Mouse (Mus musculus) B cell, adult 2 months (primary cell): ENCODE results near the gene Npas3.

Experiments
- DNase-seq, 2 experiments: peaks; one replicate each; pipeline ENCODE4 v3.0.0; 2022

Gene Npas3

GRCm38 (mm10) chr12:53295747-53296146 lies 47.3 kb downstream of the Npas3 start:
- DNase-seq = no peak

- DNase-seq = no peak
These were observed 49.7 kb downstream of the Npas3 start for GRCm38 (mm10) chr12:53297946-53298840.

- DNase-seq = no peak
These were observed 52.5 kb downstream of the Npas3 start for GRCm38 (mm10) chr12:53300964-53301363.

GRCm38 (mm10) chr12:53302129-53302528 lies 53.7 kb downstream of the Npas3 start:
- DNase-seq = no peak

DNA sequence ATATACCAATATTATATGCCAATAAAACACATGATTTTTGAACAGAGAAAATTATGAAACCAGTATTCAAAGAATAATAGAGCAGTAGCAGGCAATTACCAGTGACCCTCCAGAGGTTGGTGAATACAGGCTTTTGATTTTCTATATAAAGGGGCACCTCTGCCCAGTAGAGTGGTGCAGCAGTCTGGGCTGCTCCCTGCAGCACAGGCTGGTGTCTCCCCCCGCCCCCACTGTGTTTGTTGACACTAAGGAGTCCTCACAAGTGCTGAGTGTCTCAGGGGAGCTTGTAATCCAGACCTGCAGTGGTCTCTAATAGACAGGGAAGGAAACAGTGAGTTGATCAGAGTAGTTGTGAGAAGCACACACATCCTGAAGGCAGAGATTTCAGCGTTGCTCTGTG lies 68.2 kb downstream of the Npas3 start:
- DNase-seq = no peak

DNA sequence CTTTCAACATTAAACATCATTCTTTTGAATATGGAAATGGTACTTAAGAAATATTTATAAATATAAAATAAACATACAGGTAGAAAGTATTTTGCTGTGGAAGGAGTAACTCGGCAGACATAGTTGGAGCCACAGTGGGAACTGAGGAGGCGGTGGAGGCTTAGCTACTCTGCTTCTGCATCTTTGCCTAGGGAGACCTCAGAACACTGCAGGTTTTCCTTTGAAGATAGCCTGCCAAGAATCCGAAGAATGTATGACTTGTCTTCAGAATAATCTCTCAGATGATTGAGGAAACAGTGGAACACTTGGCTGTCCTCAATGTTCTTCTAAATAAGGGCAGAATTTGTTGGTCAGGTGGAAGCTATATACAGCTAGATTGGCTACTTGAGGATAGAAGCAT lies 69.3 kb downstream of the Npas3 start:
- DNase-seq = no peak

DNA sequence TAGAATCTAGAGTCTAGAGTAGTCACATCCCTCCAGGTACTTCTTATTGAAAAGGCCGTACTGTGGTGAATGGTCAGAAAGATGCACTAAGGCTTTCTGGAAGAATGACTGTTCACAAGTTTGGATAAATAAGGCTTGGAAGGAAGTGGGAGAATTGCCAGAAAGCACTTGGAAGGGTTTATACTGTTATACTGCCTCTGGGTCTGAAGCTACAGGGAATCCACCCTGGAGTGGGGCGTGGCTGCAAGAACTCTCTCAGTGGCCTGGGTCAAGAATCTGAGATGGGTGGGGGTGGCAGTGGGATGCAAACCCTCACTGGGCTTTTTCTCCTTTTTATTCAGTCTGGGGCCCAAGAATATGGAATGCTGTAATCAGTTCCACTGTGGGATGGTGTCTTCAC lies 72.0 kb downstream of the Npas3 start:
- no peak for DNase-seq

DNA sequence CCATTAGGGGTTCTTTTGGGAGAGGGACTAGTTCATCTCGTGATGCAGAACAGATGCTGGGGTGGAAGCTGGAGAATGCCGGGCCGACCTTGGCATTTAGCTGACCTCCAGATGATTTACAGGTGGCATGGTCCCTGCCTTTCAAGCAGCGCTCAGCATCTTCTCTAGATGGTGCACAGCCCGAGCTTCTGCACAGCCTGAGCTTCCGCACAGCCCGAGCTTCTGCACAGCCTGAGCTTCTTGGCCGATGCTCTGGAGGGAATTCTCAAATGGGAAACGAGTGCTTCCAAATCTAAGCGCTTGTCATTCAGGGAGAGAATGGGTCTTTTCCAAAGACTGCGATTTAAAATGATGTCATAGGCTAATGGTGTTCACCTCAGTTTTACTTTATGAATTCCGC lies 72.5 kb downstream of the Npas3 start:
- DNase-seq = no peak

GRCm38 (mm10) chr12:53321944-53322343 lies 73.5 kb downstream of the Npas3 start:
- DNase-seq = no peak

GRCm38 (mm10) chr12:53327653-53328188 lies 79.2 kb downstream of the Npas3 start:
- no peak for DNase-seq

- no peak for DNase-seq
These were observed 79.8 kb downstream of the Npas3 start for GRCm38 (mm10) chr12:53328257-53328736.

GRCm38 (mm10) chr12:53330141-53330540 lies 81.7 kb downstream of the Npas3 start:
- DNase-seq = no peak

- DNase-seq = no peak
These were observed 82.9 kb downstream of the Npas3 start for GRCm38 (mm10) chr12:53331391-53331790.

DNA sequence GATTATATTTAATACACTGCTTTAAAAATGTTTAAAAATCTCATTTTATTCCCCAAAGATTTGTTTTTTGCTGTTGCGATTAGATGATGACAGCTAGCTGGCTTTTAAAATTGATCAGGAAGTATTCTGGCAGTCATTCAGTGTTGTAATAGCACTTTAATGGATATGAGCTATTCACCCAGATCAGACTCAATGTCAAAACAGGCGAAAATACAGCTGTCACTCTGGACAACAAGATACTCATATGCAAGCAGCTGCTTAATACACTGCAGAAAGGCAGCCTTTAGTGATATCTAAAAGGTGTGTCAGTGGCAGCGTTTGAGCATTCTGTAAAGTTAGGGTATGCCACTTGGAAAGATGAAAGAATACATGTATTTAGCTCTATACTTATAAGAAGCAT lies 83.3 kb downstream of the Npas3 start:
- no peak for DNase-seq

GRCm38 (mm10) chr12:53333251-53333650 lies 84.8 kb downstream of the Npas3 start:
- no peak for DNase-seq

- DNase-seq = no peak
These were observed 90.0 kb downstream of the Npas3 start for GRCm38 (mm10) chr12:53338349-53338948.

DNA sequence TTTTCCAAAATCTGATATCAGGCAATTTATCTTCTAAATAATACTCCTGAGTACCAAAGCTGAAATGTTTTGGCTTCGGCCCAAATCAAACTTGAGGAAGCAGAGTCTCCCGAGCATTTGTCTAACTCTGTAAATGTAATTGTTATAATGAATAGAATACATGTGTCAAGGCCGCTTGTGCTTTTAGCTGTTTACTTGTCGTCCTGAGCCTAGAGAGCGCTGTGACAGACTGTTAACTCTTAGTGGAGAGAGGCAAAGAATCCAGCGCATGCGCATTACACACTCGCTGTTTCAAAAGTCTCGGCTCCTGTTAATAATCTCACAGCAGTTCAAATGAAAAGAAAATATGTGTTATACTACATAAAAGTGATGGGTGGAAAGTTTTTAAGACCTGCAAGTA lies 94.3 kb downstream of the Npas3 start:
- DNase-seq = no peak

- DNase-seq = no peak
These were observed 103.4 kb downstream of the Npas3 start for GRCm38 (mm10) chr12:53351860-53352259.

GRCm38 (mm10) chr12:53365751-53366150 lies 117.3 kb downstream of the Npas3 start:
- no peak for DNase-seq

DNA sequence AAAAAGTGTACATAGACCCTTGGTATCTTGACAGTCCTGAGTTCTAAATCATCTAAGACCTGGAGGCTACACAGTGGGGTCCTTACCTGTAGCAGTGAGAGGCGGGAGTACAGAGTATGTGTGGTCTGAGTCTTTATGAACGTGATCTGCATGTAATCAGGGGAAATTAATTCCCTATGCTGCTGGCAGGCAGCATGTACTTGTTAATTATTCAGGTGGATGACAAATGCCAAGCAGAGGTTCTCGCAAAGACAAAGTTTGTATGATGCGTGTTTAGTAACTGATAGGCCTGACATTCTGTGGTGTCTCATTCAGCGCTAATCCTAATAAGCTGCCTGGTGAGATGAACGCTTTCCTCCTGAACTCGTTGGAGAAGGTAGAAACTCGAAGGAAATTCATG lies 136.4 kb downstream of the Npas3 start:
- DNase-seq = no peak

DNA sequence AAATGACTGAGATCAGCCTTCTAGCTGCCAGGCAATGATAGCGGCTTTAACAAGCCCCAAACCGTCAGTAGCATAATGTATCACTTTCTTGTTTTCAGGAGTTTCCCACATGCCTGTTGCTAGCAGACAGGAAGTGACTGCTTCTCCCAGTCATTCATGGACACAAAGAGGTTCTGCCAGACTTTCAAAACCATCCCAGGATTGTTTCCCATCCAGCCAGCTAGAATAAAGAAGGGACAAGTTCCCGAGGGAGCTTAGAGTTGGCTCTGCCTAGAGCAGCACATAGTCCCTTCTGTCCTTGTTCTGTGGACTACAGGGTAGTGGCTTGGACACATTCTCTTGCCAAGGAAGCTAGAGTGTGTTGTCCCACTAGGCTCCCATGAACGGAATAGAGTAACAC lies 157.4 kb downstream of the Npas3 start:
- DNase-seq = no peak

GRCm38 (mm10) chr12:53407776-53408175 lies 159.3 kb downstream of the Npas3 start:
- DNase-seq = no peak

- no peak for DNase-seq
These were observed 161.2 kb downstream of the Npas3 start for GRCm38 (mm10) chr12:53409711-53410110.

DNA sequence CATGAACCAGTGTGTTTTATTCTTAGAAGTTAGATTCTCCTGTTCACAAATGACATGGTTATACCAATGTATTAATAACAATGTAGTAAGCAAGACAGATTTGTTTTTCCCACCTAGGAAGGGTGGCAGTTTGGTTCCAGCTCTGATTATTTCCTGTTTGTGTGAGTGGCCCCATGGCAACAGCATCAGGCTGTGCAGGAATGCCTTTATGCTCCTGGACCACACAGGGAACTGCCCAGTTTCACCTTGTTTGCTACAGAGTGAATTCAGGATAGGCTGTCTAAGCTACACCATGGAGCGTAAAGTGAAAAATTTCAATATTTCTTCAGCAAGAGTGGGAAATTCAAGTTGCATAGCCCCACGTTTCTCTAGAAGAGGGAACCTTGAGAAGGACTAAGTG lies 162.2 kb downstream of the Npas3 start:
- no peak for DNase-seq
